Mouse (Mus musculus): Measurements from ENCODE around the gene Col1a1.

The Col1a1 gene

DNA sequence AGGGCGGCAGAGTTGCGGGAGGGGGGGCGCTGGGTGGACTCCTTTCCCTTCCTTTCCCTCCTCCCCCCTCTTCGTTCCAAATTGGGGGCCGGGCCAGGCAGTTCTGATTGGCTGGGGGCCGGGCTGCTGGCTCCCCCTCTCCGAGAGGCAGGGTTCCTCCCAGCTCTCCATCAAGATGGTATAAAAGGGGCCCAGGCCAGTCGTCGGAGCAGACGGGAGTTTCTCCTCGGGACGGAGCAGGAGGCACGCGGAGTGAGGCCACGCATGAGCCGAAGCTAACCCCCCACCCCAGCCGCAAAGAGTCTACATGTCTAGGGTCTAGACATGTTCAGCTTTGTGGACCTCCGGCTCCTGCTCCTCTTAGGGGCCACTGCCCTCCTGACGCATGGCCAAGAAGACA is at the start of gene Col1a1:
Gene Col1a1, plus strand, starts transcription at position 180 of the 400 bp plus-strand sequence.
- in situ Hi-C loops (cut with MboI, MseI): loop anchor here (5.0 to 10.0 kb wide), 2 partner anchors 36 to 59 kb away; partner anchors contain the start of gene Ppp1r9b

DNA sequence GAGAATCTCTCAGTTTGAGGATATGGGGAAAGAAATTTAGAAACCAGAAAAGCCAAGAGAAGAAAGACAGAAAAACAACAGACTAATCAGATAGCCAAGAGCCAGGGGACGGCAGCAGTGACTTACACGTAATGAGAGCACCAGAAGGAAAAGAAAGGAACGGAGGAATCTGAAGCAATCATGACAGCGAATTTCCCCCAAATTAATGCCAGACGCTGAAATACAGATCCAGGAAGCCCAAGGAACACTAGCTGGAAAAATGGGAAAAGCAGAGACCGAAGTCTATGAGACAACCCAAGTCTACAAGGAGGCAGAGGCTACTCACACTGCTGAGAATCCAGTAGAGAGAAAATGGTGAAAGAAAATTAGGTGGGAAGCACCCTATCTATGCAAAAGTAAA is 44.9 kb upstream of the Col1a1 start:
- in situ Hi-C loops (cut with MboI, MseI): no loop called here

DNA sequence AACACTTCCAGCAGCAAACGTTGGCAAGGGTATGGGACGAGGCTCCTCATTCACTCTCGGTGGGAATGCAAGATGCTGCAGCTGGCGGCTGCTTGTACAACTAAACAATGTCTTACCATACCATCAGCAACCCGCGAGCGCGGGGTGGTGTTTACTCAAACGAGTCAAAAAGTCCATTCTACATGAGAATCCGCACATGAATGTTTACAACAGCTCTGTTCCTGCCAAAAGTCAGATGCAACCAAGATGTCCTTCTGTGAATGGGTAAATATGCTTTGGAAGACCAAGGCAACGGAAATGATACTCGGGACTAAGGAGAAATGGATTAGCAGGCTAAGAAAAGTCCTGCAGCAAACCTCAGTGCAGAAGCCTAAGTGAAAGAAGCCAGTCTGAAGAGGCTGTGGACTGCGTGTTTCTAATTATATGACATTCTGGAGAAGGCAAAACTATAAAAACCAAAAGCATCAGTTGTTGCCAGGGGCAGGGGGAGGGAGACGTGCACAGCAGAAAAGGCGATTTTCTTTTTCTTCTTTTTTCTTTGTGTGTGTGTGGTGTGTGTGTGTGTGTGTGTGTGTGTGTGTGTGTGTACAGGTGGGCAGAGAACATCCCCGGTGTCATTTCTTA is 39.2 kb upstream of the Col1a1 start:
- in situ Hi-C loops (cut with MboI, MseI): no loop called here

DNA sequence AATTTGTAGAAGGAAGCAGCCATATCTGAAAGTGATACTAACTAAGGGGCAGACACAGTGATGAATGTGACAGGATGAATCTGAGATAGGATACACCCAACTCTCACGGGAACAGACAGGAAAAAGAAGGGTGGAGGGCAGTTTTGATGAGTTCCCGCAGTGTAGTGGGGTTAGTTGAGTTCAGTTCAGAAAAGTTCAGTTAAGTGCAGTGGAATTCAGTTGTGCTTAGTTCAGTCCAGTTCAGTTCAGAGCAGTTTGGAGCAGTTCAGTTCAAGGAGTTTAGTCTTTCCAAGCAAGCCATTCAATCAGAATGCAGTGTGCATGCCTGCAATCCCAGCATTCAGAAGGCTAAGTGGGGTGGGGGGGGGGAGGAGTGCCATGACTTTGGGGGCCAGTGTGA is 34.8 kb upstream of the Col1a1 start:
- in situ Hi-C loops (cut with MboI, MseI): no loop called here

DNA sequence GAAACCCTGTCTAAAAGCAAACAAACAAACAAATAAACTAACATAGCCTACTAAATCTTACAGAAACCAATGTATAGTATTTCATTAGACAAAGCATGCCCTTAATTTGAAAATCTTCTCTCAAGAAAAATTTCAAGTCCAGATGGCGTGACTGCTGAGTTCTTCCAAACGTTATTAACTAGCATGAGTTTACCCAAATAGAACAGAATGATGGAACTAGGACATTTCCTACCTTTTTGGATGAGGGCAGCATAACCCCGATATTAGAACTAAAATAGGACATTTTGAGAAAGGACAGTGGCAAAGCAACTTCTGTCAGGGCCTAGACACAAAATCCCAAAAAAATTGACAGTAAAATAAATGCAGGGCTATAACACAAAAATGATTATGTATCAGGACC is 31.7 kb upstream of the Col1a1 start:
- in situ Hi-C loops (cut with MboI, MseI): no loop called here

DNA sequence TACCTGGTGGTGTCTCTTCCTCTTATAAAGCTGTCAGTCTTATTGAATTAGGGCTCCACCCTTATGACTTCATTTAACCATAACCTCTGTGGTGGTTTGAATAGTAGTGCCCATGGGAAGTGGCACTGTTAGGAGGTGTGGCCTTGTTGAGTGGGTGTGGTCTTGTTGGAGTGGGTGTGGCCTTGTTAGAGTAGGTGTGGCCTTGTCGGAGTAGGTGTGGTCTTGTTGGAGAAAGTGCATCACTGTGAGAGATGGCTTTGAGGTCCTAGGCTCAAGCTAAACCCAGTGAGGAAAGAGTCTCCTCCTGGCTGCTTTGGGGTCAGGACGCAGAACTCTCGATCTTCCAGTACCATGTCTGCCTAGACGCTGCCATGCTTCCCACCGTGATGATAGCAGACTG is 25.1 kb upstream of the Col1a1 start:
- in situ Hi-C loops (cut with MboI, MseI): no loop called here

DNA sequence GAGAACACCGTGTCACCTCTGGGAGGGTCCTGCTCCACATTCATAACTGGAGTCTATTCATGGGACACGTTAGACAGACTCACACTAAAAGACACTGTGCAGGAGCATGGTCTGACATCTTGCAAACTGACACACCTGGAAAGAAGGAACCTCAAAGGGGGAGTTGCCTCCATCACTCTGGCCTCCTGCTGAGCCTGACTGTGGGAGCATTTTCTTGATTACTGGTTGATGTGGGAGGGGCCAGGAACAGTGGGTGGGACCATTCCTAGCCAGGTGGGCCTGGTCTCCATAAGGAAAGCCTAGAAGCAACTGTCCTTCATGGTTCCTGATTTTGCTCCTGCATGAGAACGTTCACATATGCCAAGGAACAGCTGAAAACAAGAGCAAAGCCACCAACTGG is 23.5 kb upstream of the Col1a1 start:
- in situ Hi-C loops (cut with MboI, MseI): no loop called here

DNA sequence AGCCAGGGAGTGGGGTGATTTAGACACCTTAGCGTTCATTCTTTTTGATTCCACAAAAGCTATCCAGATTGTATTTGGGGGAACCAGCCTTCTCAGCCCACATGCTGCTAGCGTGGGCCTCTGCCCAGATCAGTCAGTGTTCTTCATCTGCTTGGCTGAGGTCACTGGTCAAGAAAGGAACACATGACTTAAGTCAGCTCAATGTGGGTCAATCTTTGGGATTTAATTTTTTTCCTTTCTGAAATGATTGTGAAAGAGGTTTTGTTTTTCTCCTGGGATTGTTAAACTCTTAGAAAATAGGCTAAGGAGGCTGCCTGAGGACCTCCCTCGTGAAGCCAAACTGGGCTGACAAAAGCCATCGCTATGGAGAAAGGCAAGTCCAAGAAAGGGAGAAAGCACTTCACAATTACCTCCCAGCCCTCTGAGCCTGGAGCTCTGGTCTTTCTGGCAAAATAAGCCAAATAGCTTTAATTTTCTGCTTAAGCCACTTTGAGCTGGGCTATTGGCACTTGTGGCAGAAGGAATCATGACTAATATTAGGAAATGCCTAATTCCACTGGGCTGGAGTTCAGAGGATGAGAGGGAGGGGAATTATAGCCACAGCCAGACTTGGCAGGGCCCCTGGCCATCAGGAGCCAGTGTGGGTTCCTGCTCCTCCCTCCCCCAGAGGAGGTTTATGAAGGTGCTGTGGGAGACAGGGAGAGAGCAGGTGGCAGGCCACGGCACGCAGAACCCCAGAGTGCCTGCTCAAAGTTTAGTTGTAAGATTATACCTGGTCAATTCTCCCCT is 22.5 kb upstream of the Col1a1 start:
- in situ Hi-C loops (cut with MboI, MseI): no loop called here

DNA sequence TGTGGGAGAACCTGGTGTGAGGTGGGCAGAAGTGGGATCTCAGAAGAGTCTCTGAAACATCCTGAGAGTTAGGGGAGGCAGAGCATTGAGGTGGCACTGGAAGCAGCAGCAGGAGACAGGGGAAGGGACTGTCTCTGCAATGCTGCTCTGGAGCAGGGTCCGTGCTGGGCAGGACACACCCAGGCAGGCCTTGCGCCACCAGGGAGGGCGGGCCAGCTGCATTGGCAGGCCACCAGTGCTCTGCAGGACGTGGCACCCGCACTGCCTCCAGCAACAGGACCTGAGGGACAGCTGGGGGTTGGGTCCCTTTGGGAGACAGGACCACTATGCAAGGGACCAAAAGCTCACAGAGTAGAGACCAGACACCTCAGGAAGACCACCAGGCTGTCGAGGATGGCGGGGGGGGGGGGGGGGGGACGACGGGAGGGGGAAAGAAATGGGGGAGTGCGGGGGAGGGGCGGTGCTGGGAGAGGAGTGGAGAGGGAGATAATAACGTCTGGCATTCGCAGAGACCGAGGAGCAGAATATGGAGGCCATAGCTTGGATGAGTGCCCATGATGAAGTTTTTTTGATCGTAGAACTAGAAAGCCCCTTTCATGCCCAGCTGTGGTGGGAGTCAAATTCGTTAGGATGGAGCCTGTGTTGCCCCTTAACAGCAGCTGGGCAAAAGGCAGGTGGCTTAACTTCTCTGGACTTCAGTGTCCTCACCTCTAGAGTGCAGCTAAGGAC is 20.2 kb upstream of the Col1a1 start:
- in situ Hi-C loops (cut with MboI, MseI): no loop called here

DNA sequence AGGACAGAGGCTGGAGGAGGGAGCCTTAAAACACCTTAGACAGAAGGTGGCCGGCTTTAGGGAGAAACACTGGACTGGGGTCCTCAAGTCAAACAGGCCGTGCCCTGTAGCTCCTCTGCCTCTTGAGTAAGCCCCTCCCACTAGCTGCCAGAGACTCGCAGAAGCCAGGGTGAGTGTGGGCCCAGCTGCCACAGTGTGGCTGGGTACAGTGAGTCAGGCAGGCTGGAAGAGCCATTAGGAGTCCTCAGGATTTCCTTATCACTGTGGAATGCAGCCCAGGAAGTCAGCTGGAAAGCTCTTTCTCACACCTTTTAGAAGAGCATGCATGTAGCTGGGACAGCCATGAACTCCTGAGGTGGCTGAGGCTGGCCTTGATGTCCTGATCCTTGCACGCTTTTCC is 19.5 kb upstream of the Col1a1 start:
- in situ Hi-C loops (cut with MboI, MseI): no loop called here

DNA sequence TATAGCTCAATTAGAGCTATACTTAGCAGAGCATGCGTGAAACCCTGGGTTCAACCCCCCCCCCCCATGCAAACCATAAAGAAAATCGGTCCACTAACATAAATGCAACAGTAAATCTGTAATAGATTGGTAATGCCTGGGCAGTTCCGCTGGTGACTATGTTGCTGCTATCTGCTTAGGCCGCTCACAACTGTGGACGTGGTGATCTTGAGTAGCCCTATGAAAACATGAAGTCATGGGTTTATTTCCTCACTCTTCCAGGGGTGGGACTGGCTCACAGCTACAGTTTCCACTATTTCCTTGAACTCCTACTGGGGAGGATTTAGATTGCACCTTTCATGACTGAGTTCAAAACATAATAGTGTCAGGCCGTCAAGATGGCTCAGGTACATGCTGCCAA is 18.3 kb upstream of the Col1a1 start:
- in situ Hi-C loops (cut with MboI, MseI): no loop called here

DNA sequence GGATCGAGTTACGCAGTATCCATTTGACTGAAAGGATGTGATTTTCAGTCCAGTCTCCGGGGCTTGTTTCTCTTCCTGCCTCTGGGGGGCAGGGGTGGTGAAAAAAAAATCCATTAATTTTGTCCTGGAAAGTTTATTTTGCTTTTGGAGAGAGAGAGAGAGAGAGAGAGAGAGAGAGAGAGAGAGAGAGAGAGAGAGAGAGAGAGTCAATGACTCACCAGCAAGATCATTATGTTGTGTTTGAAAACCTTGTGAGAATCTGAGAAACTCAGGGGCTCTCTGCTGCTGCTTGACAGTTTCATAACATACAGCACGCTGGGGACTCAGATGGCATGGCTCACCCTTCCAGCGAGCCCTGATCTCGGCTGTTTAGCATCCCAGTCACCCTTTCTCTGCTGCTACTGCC is 15.0 kb upstream of the Col1a1 start:
- in situ Hi-C loops (cut with MboI, MseI): loop anchor here (5.0 kb wide), 1 partner anchor 44 kb away; no protein-coding TSS in a partner anchor

DNA sequence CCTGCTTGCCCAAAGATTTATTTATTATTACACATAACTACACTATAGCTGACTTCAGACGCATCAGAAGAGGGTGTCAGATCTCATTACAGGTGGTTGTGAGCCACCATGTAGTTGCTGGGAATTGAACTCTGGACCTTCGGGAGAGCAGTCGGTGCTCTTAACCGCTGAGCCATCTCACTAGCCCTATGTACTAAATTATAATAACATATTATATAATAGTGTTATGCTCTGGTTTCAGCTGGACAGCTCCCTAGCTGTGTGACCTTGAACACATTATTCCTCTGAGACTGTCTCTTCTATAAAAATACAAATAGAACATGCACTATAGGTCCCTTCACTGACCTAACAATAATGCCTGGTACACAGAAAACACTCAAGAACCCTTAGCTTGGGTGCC is 11.0 kb upstream of the Col1a1 start:
- in situ Hi-C loops (cut with MboI, MseI): loop anchor here (5.0 kb wide), 1 partner anchor 48 kb away; no protein-coding TSS in a partner anchor

DNA sequence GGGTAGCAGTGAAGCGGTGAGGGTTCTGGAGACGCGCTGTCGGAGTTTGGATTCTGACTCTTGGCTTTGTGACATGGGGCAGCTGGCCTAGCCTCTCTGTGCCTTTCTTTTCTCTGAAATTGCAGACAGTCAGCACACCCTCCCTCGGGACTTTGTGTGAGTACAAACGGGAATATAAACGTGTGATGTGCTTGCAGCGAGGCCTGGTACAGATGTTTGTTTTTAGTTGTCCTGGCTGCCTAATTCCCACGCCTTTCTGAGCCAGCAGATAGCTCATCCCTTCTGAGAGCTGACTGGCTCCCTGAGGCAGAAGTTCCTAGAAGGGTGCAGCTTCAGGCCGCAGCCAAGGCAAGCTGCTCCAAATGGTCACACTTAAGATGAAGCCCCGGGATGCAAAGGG is 9.6 kb upstream of the Col1a1 start:
- in situ Hi-C loops (cut with MboI, MseI): no loop called here

DNA sequence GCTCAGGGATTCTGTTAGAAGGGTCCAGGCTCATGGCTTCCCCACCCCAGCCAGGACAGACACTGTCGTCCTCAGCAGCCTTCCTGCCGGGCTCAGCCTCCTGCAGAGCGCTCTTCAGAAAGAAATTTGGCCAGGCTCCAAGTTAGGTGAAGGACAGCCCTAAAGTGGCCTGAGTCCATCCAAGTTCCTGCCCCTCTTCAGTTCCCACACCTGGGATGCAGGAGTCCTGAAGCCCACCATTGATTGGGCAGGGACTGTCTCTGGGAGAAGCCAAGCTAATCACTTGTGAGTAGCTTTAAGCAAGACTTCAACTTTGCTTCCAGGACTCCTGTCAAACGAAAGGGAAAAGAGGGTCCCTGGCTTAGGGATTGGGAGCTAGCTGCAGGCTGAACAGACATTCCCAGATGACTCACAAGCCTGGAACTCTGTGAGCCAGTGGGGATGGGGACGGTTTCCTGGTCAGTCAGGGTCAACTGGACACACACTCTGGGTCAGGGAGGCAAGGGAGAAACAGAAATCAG is 8.2 kb upstream of the Col1a1 start:
- in situ Hi-C loops (cut with MboI, MseI): no loop called here

DNA sequence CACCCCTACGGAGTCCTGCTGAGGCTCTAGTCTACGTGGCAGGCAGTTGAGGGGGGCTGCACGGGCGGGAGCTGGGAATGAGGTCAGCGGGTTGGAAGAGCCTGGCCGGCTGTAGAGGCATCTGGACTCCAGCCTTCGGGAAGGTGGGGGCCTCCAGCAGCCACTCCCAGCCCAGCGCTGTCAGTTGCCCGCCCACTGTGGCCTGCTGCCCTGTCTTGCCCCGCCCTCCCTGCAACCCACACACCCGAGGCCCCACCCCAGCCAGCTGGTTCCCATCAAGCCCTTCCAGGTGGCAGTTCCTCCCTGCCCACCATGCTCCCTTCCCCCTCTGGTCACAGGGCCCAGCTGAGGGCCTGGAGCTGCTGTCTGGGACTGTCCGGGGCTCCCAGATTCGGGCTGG is 7.2 kb upstream of the Col1a1 start:
- in situ Hi-C loops (cut with MboI, MseI): no loop called here

DNA sequence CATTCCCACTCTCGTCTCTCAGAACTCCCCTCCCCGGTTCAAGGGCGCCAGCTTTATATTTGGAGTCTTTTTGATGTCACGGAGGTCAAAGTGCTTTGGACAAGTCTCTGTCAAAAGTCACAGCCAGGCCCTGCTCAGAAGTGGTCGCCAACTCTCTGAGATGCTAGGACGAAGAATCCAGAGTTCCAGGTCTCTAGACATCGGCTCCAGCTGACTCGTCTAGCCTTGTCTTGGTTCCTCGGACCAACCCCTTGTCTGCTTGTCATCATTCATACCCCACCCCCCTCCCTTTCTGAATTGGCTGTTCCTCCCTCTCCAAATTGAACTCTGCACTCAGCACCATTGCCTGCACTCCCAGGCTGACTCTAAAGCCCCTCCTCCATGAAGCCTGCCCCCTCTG is 6.4 kb upstream of the Col1a1 start:
- in situ Hi-C loops (cut with MboI, MseI): no loop called here

DNA sequence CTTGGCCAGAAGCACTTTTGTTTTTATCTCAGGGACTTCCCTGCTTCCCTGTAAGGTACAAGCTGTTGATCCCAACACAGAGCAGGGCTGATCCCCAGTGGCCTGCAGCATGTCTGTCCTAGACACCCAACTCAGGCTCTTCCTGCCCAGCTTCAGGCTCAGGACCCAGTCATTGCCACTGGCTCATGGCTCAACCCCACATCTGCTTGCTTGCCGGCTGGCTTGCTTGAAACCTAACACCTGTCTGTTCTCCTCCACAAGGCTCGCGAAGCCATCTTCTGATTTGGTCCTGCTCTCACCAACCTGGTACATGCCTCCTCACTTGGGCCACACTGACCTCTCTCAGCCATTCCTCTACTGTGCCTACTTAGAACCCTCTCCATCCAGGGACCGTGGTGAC is 5.9 kb upstream of the Col1a1 start:
- in situ Hi-C loops (cut with MboI, MseI): loop anchor here (10.0 kb wide), 1 partner anchor 65 kb away; the partner anchor contains the start of gene Ppp1r9b

DNA sequence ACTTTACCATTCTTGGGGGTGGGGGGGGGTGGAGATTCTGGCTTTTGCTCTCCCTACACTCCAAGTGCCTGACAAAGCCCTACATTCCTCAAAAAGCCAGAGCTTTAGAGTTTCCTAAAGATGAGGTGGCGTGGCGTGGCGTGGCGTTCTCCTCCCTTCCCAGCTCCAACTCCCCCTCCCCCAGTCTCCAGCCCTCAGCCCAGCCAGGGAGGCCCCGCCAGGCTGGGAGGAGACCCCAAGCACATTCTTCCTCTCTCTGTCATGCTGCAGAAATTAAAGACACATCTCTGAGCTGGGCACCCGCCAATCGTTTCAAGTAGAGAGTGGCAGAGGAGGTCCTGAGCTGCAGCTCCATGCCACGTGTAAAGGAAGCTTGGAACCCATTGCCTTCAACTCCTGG is 2.4 kb upstream of the Col1a1 start:
- in situ Hi-C loops (cut with MboI, MseI): loop anchor here (10.0 kb wide), 1 partner anchor 61 kb away; the partner anchor contains the start of gene Ppp1r9b

DNA sequence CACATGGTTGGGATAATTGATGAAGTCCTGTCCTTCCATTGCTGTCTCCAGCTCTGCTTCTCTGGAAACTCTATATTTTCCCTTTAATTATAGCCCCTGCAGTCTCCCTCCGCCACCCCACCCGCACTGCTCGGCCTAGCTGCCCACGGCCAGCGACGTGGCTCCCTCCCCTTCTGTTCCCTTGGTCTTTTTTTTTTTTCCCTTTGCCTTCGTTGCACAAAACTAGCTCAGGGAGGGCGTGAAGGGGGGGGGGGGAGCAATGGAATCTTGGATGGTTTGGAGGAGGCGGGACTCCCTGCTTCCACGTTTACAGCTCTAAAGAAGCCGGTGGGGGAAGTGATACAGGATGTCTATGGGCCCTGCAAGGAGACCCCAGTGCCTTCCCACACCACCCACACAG is 1.5 kb upstream of the Col1a1 start:
- in situ Hi-C loops (cut with MboI, MseI): loop anchor here (10.0 kb wide), 1 partner anchor 60 kb away; the partner anchor contains the start of gene Ppp1r9b

DNA sequence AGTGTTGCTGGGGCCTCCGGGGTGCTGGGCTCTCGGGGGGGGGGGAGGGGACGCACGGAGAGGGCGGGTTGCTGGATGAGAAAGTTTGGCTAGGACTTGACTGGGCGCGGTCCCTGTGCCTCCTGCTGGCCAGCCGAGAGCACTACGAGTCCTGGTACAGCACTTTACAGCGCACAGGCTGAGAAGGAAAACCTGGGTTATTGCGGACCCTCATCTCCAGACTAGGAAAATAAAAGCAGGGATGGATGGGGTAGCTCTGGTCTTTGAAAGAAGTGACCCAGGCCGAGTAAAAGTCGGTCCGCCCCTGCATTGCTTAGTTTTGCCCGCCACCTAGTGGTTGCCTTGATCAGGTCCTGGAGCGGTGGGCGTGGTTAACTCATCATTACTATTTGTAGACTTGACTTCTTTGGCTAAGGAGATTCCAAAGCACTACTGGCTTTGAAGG is 849 bp downstream of the Col1a1 start:
- in situ Hi-C loops (cut with MboI, MseI): loop anchor here (5.0 to 10.0 kb wide), 2 partner anchors 35 to 58 kb away; partner anchors contain the start of gene Ppp1r9b

DNA sequence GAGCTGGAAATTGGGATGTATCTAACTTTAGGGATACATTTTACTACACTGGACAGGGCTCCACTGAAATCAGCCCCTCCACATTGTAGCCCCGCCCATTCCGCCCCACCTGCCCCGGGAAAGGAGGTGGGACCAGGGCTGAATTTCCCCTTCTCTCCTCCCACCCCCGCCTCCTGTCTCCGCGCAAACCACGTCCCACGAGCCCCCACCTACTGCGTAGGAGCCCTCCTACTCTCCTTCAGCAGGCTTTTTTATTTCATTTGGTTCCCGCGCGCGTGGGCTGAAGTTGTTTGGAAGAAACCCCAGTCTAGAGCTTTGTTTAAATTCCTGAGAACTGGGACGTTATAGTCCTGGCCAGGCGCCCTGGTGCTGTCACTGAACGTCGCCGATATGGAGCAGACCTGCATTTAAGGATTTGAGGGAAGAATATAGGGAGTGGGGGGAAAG is 1.3 kb downstream of the Col1a1 start:
- in situ Hi-C loops (cut with MboI, MseI): loop anchor here (5.0 to 10.0 kb wide), 2 partner anchors 35 to 57 kb away; partner anchors contain the start of gene Ppp1r9b
